Mouse (Mus musculus): ENCODE results near the gene Ctps2. TPM values are rescaled to one million over a fixed set of nuclear protein-coding genes. Genes with fewer than 3 reads are reported as not detected.
A peak's percentile ranks its signal among the peaks of the same experiment; 100 is the strongest.
"Not testable (repeated sequence)": the region's sequence is repeated elsewhere in the genome, so short reads cannot be mapped to it uniquely, and the experiment has no call there.

Ctps2 gene
- total RNA-seq (2014; fragmentation: Nextera tagmentation) (88.1 and 119 TPM in 2 replicates), total RNA-seq (2017) (91.0 and 91.3 TPM in 2 replicates)

DNA sequence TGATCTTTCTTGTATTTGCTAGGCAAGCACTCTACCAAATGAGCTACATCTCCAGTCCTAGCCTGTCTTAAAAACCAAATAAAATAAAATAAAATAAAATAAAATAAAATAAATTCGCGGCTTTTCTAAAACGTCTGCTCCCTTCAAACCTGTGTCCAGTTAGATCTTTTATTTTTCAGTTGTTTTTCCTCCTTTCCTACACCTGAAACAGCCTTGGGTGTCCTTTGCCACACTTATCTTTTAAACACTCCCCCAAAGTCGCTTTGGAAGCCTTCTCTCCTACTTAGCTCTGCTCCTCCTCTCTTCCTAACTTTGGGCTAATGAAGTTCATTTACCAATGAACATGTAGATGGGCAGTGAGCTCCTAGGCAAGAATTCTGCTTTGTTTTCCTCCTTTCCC, at the start of gene Ctps2:
Ctps2 (plus strand) TSS at position 301 of the 400 bp plus-strand sequence.
- no peak for ATAC-seq (replicated peaks; ENCODE audit: poor library complexity, severe bottlenecking)

DNA sequence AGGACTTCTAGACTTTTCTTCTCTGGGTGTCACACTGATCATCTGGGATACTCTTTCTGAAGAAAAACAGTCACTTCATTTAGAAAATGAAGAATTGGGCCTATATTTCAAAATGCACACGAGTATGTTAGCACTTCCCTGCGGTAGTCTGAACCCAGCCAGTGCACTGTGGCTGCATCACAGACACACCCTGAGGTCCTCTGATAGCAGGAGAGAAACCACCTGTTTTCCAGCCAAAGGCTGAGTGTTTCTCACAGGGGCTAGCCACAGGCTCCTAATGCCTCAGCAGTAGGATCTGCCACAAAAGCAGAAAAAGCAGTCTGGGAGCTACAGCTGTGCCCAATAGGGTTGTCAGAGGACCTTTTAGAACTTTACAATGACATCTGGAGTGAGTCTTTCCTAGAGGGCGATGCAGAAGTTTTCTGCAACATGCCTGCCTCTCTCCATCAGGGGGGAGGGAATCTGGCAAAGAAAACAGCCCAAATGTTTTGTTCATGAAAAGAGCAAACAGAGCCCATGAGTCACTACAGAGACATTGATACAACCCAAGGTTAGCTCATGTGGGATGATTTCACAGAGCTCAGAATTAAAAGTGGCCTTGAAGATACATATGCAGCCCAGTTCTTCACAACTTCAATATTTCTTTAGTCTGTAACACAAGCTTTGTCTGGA, 32.6 kb upstream of the Ctps2 start:
- no peak for ATAC-seq (replicated peaks; ENCODE audit: poor library complexity, severe bottlenecking)

DNA sequence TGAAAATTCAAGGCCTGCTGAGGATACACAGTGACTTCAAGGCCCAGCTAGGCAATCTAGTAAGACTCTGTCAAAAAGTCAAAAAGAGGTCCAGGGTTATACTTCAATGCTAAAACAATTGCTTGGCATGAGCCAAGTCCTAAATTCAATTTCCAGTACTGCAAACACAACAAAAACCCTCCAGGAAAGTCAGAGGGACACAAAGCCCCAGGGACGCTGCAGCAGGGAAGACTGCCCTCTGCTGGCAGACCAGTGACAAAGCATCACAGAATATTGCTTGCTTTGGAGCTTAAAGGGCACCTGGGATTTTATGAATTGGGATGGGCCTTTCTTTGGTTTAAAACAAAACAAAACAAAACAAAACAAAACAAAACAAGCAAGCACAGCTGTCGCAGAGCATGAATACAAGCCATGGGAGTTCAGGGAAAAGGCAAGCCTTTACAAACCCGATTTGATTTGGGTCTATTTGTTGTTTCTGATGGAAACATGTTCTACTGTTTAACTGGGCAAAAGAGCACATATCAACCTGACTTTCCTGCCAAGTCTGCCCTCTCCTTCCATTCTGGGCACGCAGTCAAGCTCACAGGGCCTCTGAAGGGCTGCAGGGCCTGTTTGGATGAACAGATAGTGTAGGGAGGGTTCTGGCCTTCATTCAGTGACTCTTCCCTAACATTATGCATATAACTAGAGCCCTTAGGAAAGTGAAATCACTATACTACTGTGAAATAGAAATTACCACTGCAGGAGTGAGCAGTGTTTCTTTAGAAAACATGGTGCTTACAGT, 29.1 kb upstream of the Ctps2 start:
- peak; percentile 78 for ATAC-seq (replicated peaks; ENCODE audit: poor library complexity, severe bottlenecking)

DNA sequence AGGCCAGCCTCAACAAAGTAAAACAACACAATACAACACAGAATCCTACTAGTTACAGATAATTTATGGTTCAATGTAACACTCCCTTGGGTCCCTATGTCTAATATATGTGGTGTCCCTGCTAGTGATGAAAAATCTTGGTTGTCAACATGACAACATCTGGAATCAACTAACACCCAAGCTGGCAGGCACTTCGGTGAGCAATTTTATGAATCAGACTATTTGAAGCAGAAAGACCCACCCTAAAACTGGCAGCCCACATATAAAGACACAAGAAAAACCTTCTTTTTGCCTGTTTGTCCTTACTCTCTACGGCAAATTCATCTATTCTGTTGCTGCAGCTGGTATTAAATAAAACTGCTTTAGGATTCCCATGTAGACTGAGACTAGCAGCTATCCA, 27.3 kb upstream of the Ctps2 start:
- ATAC-seq (replicated peaks; ENCODE audit: poor library complexity, severe bottlenecking), result no peak

DNA sequence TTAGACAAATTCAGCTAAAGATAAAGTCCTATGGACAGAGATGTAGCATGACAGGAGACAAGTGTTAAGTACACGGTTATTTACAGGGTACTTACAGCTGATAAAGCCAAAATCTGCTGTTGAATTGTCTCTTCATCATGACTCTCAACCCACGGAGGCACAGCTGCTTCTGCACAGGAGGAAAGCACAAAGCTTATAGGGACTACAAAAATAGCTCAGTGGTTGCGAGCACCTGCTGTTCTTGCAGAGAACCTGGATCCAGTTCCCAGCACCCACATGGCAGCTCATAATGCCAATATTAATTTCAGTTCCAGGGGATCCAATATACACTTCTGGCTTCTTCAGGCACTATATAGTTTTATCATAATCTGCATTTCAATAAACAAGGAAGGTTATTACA, 22.8 kb upstream of the Ctps2 start:
- ATAC-seq (replicated peaks; ENCODE audit: poor library complexity, severe bottlenecking), result no peak

DNA sequence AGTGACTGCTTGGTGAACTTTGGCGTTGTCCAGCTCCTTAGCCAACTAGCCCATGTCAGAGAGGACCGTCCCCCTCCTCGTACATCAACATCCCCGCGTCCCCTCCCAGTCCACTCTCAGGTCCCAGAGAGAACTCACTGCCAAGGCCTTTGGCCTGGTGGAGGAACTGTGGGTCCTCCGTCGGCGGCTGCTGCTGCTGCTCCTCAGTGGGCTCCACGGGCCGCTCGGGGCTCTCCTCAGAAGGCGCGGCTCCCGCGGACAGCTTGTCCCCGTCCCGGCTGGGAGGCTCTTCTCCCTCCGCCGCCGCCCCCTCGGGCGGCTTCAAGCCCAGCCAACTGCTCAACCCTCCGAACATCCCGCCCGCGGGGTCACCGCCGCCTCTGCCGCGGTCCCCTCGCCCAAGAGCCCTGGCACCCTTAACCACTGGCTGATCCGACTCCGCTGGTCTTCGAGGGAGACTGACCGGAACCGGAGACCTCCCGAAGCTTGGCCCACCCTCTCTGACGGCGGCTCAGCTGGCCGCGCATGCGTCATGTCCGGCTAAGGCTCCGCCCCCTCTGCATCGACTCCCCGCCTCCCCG, 13.0 kb upstream of the Ctps2 start, which contains the start of gene Syap1:
Syap1 (minus strand) TSS at position 517 of the 581 bp plus-strand sequence.
- ATAC-seq (replicated peaks; ENCODE audit: poor library complexity, severe bottlenecking), result peak; percentile 100

DNA sequence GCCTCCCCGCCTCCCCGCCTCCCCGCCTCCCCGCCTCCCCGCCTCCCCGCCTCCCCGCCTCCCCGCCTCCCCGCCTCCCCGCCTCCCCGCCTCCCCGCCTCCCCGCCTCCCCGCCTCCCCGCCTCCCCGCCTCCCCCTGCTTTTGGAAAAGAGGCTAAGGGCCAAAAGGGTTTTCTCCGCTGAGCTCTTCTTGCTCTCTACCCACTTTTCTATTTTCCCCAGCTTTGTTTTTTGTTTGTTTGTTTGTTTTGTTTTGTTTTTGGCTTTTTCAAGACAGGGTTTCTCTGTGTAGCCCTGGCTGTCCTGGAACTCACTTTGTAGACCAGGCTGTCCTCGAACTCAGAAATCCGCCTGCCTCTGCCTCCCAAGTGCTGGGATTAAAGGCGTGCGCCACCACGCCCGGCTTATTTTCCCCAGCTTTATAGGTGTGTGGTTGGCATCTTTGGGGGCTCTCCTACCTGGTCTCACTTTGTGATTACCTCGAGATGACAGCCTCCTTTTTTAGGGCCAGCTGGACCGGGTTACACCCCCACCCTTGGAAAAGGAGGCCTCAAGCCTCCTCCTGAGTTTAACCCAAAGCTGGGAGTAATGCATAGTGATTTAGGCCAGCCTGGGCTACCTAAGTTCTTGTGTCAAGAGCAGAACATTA, 12.3 kb upstream of the Ctps2 start:
- ATAC-seq (replicated peaks; ENCODE audit: poor library complexity, severe bottlenecking), result not testable (repeated sequence)

DNA sequence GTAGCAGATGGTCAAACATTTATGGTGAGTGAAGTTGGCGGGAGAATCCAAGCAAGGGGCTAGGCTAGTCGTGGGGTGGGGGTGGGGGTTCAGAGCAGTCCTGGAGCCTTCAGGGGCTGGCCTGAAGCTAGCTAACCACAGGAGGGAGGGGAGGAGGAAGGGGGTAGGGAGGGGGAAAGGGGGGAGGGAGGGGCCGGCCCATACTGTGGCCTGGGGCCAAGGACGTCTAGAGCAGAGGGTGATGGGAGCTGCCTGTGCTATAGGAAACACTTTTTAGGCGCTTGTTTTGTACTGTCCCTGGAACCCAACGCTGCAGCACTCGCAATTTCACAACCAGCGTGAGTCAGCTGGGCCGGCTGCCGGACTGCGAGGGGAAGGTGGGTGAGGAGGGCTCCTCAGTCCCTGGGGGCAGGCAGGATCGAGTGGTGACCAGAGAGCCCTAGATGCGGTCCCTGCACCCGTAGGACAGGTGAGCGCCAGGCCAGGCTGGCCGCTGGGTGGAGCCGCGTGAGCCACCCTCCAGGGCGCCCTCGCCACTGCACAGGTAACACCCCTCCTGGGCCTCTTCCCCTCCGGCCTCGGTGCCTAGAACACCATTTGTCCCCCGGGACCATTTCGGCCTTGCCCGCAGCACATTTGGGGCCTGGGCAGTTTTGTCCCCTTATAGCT, 467 bp downstream of the Ctps2 start:
- ATAC-seq (replicated peaks; ENCODE audit: poor library complexity, severe bottlenecking), result peak; percentile 87

DNA sequence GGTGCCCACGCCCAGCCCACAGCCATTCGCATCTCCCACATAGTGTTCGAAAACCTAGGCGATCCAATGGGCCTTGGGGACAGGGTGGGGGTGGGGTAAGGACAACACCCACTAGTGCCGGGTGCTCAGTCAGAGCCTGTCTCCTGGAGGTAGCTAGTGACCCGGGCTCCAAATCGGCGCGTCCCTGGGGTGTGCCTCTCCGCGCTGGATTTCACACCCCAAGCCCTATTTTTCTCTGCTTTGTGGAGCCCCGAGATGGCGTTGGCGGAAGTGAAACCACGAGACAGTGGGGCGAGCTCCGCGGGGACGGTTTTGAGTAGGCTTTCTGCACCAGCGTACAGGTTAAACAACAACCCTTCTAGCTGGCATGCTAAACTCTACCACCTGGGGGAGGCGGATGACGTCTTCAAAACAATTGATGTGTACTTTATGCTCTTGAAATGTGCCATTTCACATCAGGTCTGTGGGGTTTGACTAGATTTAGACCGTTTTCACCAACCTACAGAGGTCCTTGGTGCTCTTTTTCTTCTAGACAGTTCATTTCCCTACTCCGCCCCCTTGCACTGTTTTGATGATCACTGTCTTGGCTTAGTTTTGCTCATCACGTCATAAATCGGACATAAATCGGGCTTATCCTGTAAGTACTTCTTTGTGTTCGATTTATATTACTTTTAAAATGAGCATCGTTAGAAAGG, 1.1 kb downstream of the Ctps2 start:
- ATAC-seq (replicated peaks; ENCODE audit: poor library complexity, severe bottlenecking), result peak; percentile 81

DNA sequence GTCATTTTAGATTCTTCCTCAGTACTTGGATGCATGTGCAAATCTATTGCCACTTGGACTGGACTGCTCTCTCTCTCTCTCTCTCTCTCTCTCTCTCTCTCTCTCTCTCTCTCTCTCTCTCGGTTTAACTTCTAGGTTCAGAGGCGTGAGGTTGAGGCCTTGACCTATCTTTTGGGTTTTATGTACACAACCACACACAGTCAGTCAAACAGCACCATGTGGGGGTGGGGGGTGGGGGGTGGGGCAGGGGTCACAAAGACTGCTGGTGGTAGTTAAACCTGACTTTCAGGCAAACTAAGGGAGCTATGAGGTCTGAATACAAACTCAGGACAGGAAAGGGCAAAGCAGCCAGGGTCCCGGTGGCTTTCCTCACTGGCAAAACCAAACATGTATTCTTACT, 6.5 kb downstream of the Ctps2 start:
- no peak for ATAC-seq (replicated peaks; ENCODE audit: poor library complexity, severe bottlenecking)

DNA sequence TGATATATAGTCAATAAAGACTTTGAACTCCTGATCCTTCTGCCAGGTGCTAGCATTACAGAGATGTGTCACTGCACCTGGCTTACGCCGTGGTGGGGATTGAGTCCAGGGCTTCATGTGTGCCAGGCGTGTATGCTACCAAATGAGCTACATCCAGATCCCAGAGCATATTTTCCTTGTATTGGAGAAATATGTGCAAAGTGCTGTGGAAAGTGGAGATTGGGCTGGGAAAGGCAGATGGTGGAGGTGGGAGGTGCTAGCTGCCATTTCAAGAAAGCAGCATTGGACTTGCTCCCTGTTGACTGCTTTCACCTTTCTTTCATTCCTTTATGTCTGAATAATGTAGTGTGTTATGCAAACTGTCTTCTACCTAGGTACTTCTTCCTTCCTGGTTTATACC, 12.6 kb downstream of the Ctps2 start:
- no peak for ATAC-seq (replicated peaks; ENCODE audit: poor library complexity, severe bottlenecking)

DNA sequence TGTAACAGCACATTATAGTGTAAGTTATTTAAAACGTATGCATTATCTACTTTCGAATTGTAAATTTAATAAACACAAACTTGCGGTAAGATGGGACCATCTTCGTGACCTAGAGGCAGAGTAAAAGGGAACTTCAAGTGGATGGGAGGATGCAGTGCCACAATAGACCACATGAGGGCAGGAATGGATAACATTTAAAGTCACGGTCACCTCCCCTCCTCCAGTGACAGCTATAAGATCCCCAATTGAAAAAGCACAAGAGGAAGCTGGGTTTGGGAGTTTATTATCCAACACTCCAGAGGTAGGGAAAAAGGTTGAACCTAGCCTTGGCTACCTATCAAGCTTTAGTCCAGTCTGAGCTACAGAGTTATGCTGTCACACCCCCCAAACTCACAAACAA, 14.7 kb downstream of the Ctps2 start:
- peak; percentile 99 for ATAC-seq (replicated peaks; ENCODE audit: poor library complexity, severe bottlenecking)

DNA sequence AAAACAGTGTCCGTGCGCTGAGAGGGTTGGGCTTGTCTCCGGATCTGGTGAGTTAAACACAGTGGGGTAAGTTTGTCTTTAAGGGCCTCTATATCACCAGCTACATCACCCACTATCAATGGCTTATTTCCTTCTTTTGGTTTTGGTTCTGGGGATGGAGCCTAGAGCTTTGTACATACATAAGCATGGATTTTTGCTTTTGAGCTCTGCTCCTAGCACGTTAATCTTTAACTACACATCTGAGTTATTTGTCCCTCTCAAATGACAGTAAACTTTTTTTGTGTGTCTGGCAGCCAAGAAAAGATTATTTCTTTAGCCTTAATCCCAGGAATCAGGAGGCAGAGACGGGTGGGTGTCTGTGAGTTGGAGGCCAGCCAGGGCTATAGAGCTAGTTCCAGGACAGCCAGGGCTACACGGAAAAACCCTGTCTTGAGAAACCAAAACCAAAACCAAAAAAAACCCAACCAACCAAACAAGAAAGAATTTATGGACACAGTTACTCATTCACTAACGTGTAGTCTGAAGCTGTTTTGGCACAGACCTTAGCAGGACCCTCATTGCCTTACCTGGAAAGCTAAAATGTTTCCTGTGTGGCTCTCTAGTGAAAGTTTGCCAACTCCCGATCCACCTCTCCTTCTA, 20.6 kb downstream of the Ctps2 start:
- ATAC-seq (replicated peaks; ENCODE audit: poor library complexity, severe bottlenecking), result no peak

DNA sequence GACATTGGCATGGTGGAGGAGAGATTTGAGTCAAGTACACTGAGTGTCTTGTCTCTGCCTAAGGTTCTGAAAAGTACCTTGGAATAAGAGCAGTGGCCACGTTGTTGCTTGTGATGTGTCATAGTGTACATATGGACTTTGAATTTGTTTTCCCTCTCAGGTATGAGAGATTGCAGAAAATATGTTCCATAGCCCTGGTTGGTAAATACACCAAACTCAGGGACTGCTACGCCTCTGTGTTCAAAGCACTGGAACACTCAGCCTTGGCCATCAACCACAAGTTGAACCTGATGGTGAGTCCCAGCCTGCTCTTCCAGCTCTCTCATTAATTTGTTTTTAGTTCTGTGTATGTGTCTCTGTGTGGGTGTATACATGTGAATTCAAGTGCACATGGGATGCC, 30.4 kb downstream of the Ctps2 start:
- ATAC-seq (replicated peaks; ENCODE audit: poor library complexity, severe bottlenecking), result no peak

DNA sequence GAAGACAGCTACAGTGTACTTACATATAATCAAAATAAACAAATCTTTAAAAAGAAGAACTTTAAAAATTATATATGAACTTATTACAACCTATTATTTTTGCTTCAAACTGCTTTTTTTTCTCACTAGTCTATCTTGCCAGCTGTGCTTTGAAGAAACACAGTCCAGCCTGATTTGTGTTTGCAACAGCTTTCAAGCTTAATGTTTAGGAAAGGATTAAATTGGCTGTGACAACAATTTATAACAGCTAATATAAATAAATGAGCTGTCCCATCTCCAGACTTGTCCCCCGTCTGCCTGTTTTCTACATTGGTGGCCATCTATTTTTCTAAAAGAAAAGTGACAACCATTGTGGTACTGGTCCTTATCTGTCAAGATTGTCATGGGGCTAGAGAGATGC, 41.0 kb downstream of the Ctps2 start:
- no peak for ATAC-seq (replicated peaks; ENCODE audit: poor library complexity, severe bottlenecking)

DNA sequence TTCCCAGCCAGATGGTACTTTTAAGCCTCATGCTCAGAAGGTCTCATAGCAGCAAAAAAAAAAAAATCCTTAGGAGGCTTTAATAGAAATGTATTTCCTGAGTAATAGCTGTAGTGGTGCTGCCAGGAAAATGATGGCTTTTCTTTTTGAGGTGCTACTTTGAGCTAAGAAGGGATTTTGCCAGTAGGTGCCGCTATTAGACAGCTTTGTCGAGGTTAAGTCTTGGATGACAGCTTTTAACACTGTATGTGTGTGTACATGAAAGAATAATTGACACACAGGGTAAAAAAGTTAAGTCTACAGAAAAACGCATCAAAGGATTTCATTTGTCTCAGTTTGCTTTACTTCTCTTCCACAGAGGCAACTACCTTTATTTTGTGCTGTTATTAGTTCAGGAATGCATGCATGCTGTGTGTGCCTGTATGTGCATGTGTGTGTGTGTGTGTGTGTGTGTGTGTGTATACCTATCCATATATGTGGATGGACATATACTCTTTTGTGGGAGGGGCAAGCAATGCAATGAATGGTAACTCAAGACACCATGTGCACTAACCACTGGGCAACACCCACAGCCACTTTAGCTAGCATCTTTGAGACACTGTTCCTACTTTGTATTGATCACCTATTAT, 48.9 kb downstream of the Ctps2 start:
- no peak; the same call in 1 of the 2 replicates for ATAC-seq (replicated peaks; ENCODE audit: poor library complexity, severe bottlenecking)

DNA sequence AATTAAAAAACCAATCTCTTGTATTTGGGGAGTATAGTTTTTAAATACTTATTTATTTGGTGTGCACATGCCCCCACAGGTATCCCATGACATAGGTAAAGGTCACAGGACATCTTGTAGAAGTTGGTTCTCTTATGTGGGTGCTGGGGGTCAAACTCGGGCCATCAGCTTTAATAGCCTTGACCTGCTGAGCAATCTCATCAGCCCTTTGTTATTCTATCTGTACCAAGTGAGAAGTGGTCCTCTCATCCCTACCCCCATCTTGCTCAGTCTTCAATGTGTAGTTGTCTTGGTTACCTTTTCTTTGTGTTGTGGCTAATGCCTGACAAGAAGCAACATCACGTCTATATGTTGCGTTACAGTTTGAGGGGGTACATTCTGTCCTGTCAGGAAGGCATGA, 56.9 kb downstream of the Ctps2 start:
- no peak for ATAC-seq (replicated peaks; ENCODE audit: poor library complexity, severe bottlenecking)

DNA sequence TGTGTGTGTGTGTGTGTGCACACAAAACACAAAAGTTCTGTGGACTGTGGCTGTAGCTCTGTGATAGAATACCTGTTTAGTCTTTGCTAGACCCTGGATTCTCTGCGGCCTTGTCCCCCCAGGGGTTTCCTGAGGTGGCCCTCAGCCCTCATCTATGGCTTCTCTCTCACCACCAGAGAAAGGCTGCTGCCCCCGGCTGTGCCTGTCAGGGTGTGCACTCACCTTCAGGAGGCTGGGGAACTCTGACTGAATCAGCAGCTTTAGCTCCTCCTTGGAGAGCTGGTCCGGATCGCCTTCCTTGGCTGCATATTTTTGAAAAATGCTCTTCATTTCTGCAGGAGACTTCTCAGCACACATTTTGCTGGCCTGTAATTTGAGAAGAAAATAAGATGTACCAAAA, 62.8 kb downstream of the Ctps2 start:
- no peak for ATAC-seq (replicated peaks; ENCODE audit: poor library complexity, severe bottlenecking)

DNA sequence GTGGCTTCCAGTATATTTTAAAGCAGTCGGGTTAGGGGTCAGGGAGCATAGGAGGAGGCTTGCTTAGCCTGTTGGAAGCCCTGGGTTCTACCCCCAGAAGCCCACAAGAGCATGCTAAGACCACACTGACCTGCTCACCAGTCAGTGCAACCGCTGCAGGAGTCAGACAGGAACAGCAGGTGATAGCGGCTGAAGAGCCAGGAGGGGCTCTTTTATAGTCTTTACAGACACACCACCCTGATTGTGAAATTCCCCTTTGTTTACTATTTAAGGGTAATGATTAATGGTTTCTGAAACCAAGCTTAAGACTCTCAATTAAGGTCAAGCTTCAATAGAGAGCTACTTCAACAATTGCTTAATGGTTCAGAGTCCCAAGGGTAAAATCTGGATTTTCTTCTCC, 63.3 kb downstream of the Ctps2 start, which contains the start of gene S100g:
S100g (minus strand) TSS at position 217 of the 400 bp plus-strand sequence.
- ATAC-seq (replicated peaks; ENCODE audit: poor library complexity, severe bottlenecking), result no peak
